Mouse (Mus musculus) embryonic facial prominence, embryonic 10.5 days (tissue): ENCODE measurements around the gene Camta1. TPM values are rescaled to one million over a fixed set of nuclear protein-coding genes. Genes with fewer than 3 reads are reported as not detected.
A peak's percentile ranks its signal among the peaks of the same experiment; 100 is the strongest.

Source experiments
- DNase-seq: peaks from one replicate; pipeline ENCODE4 v3.0.0-alpha.2; 2017; ENCODE audit warnings: low spot score
- H3K27ac ChIP-seq: fragments of 300-500 bp; sonication (generic); replicated peaks from 2 replicates; pipeline ENCODE4 v1.5.1; 2016; ENCODE audit warnings: mild to moderate bottlenecking
- H3K27me3 ChIP-seq: fragments of 300-500 bp; sonication (generic); replicated peaks from 2 replicates; pipeline ENCODE4 v1.6.1; 2016; ENCODE audit warnings: low read depth, mild to moderate bottlenecking; ENCODE audit not compliant: poor library complexity, severe bottlenecking
- H3K36me3 ChIP-seq: fragments of 300-500 bp; sonication (generic); replicated peaks from 2 replicates; pipeline ENCODE4 v1.6.1; 2016; ENCODE audit warnings: mild to moderate bottlenecking, moderate library complexity
- H3K4me1 ChIP-seq: fragments of 300-500 bp; sonication (generic); 2 replicates; pipeline ENCODE4 v1.6.1; 2016
- H3K4me3 ChIP-seq: fragments of 300-500 bp; sonication (generic); 2 replicates; pipeline ENCODE4 v1.5.1; 2016; ENCODE audit warnings: mild to moderate bottlenecking, moderate library complexity
- H3K9me3 ChIP-seq: fragments of 300-500 bp; sonication (generic); 2 replicates; pipeline ENCODE4 v1.6.1; 2016; ENCODE audit warnings: mild to moderate bottlenecking
- WGBS: fragments of 180-500 bp; shearing (Covaris S2); methylation state at CpG from one replicate; pipeline ENCODE4 v1.1.7; 2016; 5-methylcytosine and 5-hydroxymethylcytosine counted together
- polyA plus RNA-seq: library from polyadenylated mRNA; unstranded; fragments of >200 nt; fragmentation: Nextera tagmentation; extraction: Ambion mirVana; gene quantifications from 2 replicates; pipeline ENCODE4 v1.2.1, GENCODE M21; 2016

Camta1 gene
- polyA plus RNA-seq, 1 experiment from 2014 or later: 110 TPM

- Histone ChIP-seq H3K4me3 (no peak overlapping the region), H3K27me3 (no peaks in the 10 kb centered on the region), H3K9me3 (no peaks in the 10 kb centered on the region), H3K4me1 (peaks cover 21% of the 10 kb centered on the region), H3K36me3 (peaks cover 84% of the 10 kb centered on the region), H3K27ac (no peak overlapping the region)
- DNase-seq: peak; percentile 79
- 58% methylated on average over 13 of the region's 13 CpGs for WGBS
Observed at GRCm38 (mm10) chr4:150898716-150899365, 962.8 kb downstream of the Camta1 start.

GRCm38 (mm10) chr4:150896896-150897624 lies 964.6 kb downstream of the Camta1 start:
- no peak overlapping the region for H3K27ac ChIP-seq
- no peaks in the 10 kb centered on the region for H3K9me3 ChIP-seq
- 94% methylated on average over 26 of the region's 26 CpGs for WGBS
- peaks cover 66% of the 10 kb centered on the region for H3K36me3 ChIP-seq
- H3K27me3 ChIP-seq: no peaks in the 10 kb centered on the region
- H3K4me1 ChIP-seq: peaks cover 21% of the 10 kb centered on the region
- H3K4me3 ChIP-seq: no peak overlapping the region
- no peak for DNase-seq

GRCm38 (mm10) chr4:150894718-150895501 lies 966.8 kb downstream of the Camta1 start:
- peaks cover 28% of the 10 kb centered on the region for H3K4me1 ChIP-seq
- H3K9me3 ChIP-seq: no peaks in the 10 kb centered on the region
- no peak overlapping the region for H3K27ac ChIP-seq
- H3K36me3 ChIP-seq: peaks cover 44% of the 10 kb centered on the region
- 73% methylated on average over 8 of the region's 8 CpGs for WGBS
- no peak for DNase-seq
- H3K4me3 ChIP-seq: no peak overlapping the region
- no peaks in the 10 kb centered on the region for H3K27me3 ChIP-seq

GRCm38 (mm10) chr4:150891308-150891707 lies 970.4 kb downstream of the Camta1 start:
- no peak overlapping the region for H3K27ac ChIP-seq
- peaks cover 8% of the 10 kb centered on the region for H3K36me3 ChIP-seq
- WGBS: 80% methylated on average over 5 of the region's 5 CpGs
- DNase-seq: no peak
- peaks cover 42% of the 10 kb centered on the region for H3K4me1 ChIP-seq
- no peak overlapping the region for H3K4me3 ChIP-seq
- H3K9me3 ChIP-seq: no peaks in the 10 kb centered on the region
- H3K27me3 ChIP-seq: no peaks in the 10 kb centered on the region

GRCm38 (mm10) chr4:150889955-150890315 lies 971.7 kb downstream of the Camta1 start:
- Histone ChIP-seq H3K9me3 (no peaks in the 10 kb centered on the region), H3K27ac (0 out of 2 replicates have a peak overlapping the region, but pooled peaks have one; percentile 16), H3K4me1 (peaks cover 32% of the 10 kb centered on the region), H3K4me3 (no peak overlapping the region), H3K36me3 (no peaks in the 10 kb centered on the region), H3K27me3 (no peaks in the 10 kb centered on the region)
- 71% methylated on average over 13 of the region's 13 CpGs for WGBS
- DNase-seq: no peak

GRCm38 (mm10) chr4:150889273-150889954 lies 972.3 kb downstream of the Camta1 start:
- Histone ChIP-seq H3K4me1 (peaks cover 27% of the 10 kb centered on the region), H3K9me3 (no peaks in the 10 kb centered on the region), H3K27me3 (no peaks in the 10 kb centered on the region), H3K27ac (peak overlapping the region; percentile 40), H3K36me3 (no peaks in the 10 kb centered on the region), H3K4me3 (no peak overlapping the region)
- no peak for DNase-seq
- WGBS: 47% methylated on average over 20 of the region's 20 CpGs

- H3K9me3 ChIP-seq: no peaks in the 10 kb centered on the region
- WGBS: 64% methylated on average over 4 of the region's 4 CpGs
- H3K27me3 ChIP-seq: no peaks in the 10 kb centered on the region
- no peaks in the 10 kb centered on the region for H3K36me3 ChIP-seq
- DNase-seq: peak; percentile 42
- peaks cover 27% of the 10 kb centered on the region for H3K4me1 ChIP-seq
- no peak overlapping the region for H3K4me3 ChIP-seq
- no peak overlapping the region; the same call in 1 of the 2 replicates for H3K27ac ChIP-seq
Observed at GRCm38 (mm10) chr4:150888492-150888891, 973.2 kb downstream of the Camta1 start.

GRCm38 (mm10) chr4:150887903-150888302 lies 973.8 kb downstream of the Camta1 start:
- H3K27me3 ChIP-seq: no peaks in the 10 kb centered on the region
- no peak for DNase-seq
- 70% methylated on average over 5 of the region's 5 CpGs for WGBS
- H3K9me3 ChIP-seq: no peaks in the 10 kb centered on the region
- H3K36me3 ChIP-seq: no peaks in the 10 kb centered on the region
- no peak overlapping the region for H3K4me3 ChIP-seq
- peaks cover 27% of the 10 kb centered on the region for H3K4me1 ChIP-seq
- H3K27ac ChIP-seq: no peak overlapping the region; the same call in 1 of the 2 replicates

GRCm38 (mm10) chr4:150882632-150883031 lies 979.0 kb downstream of the Camta1 start:
- Histone ChIP-seq H3K36me3 (peaks cover 10% of the 10 kb centered on the region), H3K27me3 (no peaks in the 10 kb centered on the region), H3K4me1 (no peaks in the 10 kb centered on the region), H3K27ac (no peak overlapping the region), H3K4me3 (no peak overlapping the region), H3K9me3 (peaks cover 27% of the 10 kb centered on the region)
- DNase-seq: no peak
- 84% methylated on average over 5 of the region's 5 CpGs for WGBS

- no peaks in the 10 kb centered on the region for H3K27me3 ChIP-seq
- H3K4me1 ChIP-seq: peaks cover 4% of the 10 kb centered on the region; the same call in 1 of the 2 replicates
- DNase-seq: no peak
- H3K4me3 ChIP-seq: no peak overlapping the region
- WGBS: 91% methylated on average over 5 of the region's 5 CpGs
- peaks cover 10% of the 10 kb centered on the region for H3K36me3 ChIP-seq
- H3K9me3 ChIP-seq: peaks cover 27% of the 10 kb centered on the region
- H3K27ac ChIP-seq: no peak overlapping the region
Observed at GRCm38 (mm10) chr4:150880364-150880763, 981.3 kb downstream of the Camta1 start.

GRCm38 (mm10) chr4:150879631-150880030 lies 982.0 kb downstream of the Camta1 start:
- H3K9me3 ChIP-seq: peaks cover 27% of the 10 kb centered on the region
- no peak overlapping the region for H3K27ac ChIP-seq
- H3K4me1 ChIP-seq: peaks cover 4% of the 10 kb centered on the region; the same call in 1 of the 2 replicates
- H3K27me3 ChIP-seq: no peaks in the 10 kb centered on the region
- WGBS: 96% methylated on average over 22 of the region's 22 CpGs
- peaks cover 10% of the 10 kb centered on the region for H3K36me3 ChIP-seq
- no peak overlapping the region for H3K4me3 ChIP-seq
- DNase-seq: no peak

- WGBS: 90% methylated on average over 10 of the region's 10 CpGs
Observed at GRCm38 (mm10) chr4:150875393-150875792, 986.3 kb downstream of the Camta1 start.

More at GRCm38 (mm10) chr4:150875393-150875792, 986.3 kb downstream of the Camta1 start:
- H3K9me3 ChIP-seq: peaks cover 24% of the 10 kb centered on the region
- peaks cover 10% of the 10 kb centered on the region for H3K36me3 ChIP-seq
- H3K27me3 ChIP-seq: no peaks in the 10 kb centered on the region
- no peak for DNase-seq
- H3K4me1 ChIP-seq: peaks cover 32% of the 10 kb centered on the region
- no peak overlapping the region for H3K4me3 ChIP-seq
- H3K27ac ChIP-seq: no peak overlapping the region
